Mouse (Mus musculus): ENCODE measurements around the gene Prm2. TPM values are rescaled to one million over a fixed set of nuclear protein-coding genes. Genes with fewer than 3 reads are reported as not detected.
"Not testable (repeated sequence)": the region's sequence is repeated elsewhere in the genome, so short reads cannot be mapped to it uniquely, and the experiment has no call there.

Prm2 gene
- total RNA-seq, 2 experiments from 2014 or later = not detected

- peak; percentile 35; the same call in 1 of the 2 replicates for ATAC-seq (ENCODE audit: poor library complexity, severe bottlenecking)
These were observed 17.0 kb upstream of the Prm2 start, which contains the start of gene Gm11172 for GRCm38 (mm10) chr16:10812865-10813371. TSS of gene Gm11172 (plus strand) at chr16:10812915.

GRCm38 (mm10) chr16:10810376-10810775 is 14.4 kb upstream of the Prm2 start:
- ATAC-seq (ENCODE audit: poor library complexity, severe bottlenecking) = no peak

- ATAC-seq (ENCODE audit: poor library complexity, severe bottlenecking) = no peak
These were observed 10.0 kb upstream of the Prm2 start, which contains the start of gene Prm1 for GRCm38 (mm10) chr16:10805789-10806527. TSS of gene Prm1 (minus strand) at chr16:10805839.

GRCm38 (mm10) chr16:10802420-10802819 is 6.5 kb upstream of the Prm2 start:
- ATAC-seq (ENCODE audit: poor library complexity, severe bottlenecking) = not testable (repeated sequence)

- no peak for ATAC-seq (ENCODE audit: poor library complexity, severe bottlenecking)
These were observed 5.2 kb downstream of the Prm2 start, which contains the start of gene Prm3 for GRCm38 (mm10) chr16:10790702-10791101. TSS of gene Prm3 (minus strand) at chr16:10790914.

GRCm38 (mm10) chr16:10788866-10789265 is 7.1 kb downstream of the Prm2 start:
- ATAC-seq (ENCODE audit: poor library complexity, severe bottlenecking) = no peak

GRCm38 (mm10) chr16:10788271-10788670 is 7.7 kb downstream of the Prm2 start, which contains the start of gene Tnp2:
TSS of gene Tnp2 (minus strand) at chr16:10788660.
- no peak for ATAC-seq (ENCODE audit: poor library complexity, severe bottlenecking)

GRCm38 (mm10) chr16:10787548-10788058 is 8.3 kb downstream of the Prm2 start:
- no peak for ATAC-seq (ENCODE audit: poor library complexity, severe bottlenecking)

GRCm38 (mm10) chr16:10786782-10787547 is 9.0 kb downstream of the Prm2 start:
- ATAC-seq (ENCODE audit: poor library complexity, severe bottlenecking) = no peak

- peak; percentile 61 for ATAC-seq (ENCODE audit: poor library complexity, severe bottlenecking)
These were observed 9.6 kb downstream of the Prm2 start for GRCm38 (mm10) chr16:10786288-10786687.

- ATAC-seq (ENCODE audit: poor library complexity, severe bottlenecking) = peak; percentile 60
These were observed 10.3 kb downstream of the Prm2 start, which contains the start of gene Socs1 for GRCm38 (mm10) chr16:10785371-10786231. TSS of gene Socs1 (minus strand) at chr16:10785536.

GRCm38 (mm10) chr16:10784793-10785370 is 11.1 kb downstream of the Prm2 start:
- ATAC-seq (ENCODE audit: poor library complexity, severe bottlenecking) = peak; percentile 67

GRCm38 (mm10) chr16:10783883-10784792 is 11.8 kb downstream of the Prm2 start:
- ATAC-seq (ENCODE audit: poor library complexity, severe bottlenecking) = no peak

GRCm38 (mm10) chr16:10783451-10783850 is 12.5 kb downstream of the Prm2 start:
- no peak for ATAC-seq (ENCODE audit: poor library complexity, severe bottlenecking)

GRCm38 (mm10) chr16:10783152-10783434 is 12.8 kb downstream of the Prm2 start:
- ATAC-seq (ENCODE audit: poor library complexity, severe bottlenecking) = no peak

- no peak for ATAC-seq (ENCODE audit: poor library complexity, severe bottlenecking)
These were observed 13.4 kb downstream of the Prm2 start for GRCm38 (mm10) chr16:10782377-10783151.

- ATAC-seq (ENCODE audit: poor library complexity, severe bottlenecking) = no peak
These were observed 14.0 kb downstream of the Prm2 start for GRCm38 (mm10) chr16:10781862-10782371.

- ATAC-seq (ENCODE audit: poor library complexity, severe bottlenecking) = no peak
These were observed 15.3 kb downstream of the Prm2 start for GRCm38 (mm10) chr16:10780631-10781120.

All from megakaryocyte, adult 5-6 weeks (primary cell).